ENCODE assay signal across 8 mouse cellular contexts in genomic region chr13:24638371-24639214, GRCm38 (mm10). TPM values are rescaled to one million over a fixed set of nuclear protein-coding genes. Genes with fewer than 3 reads are reported as not detected.
A peak's percentile ranks its signal among the peaks of the same experiment; 100 is the strongest.
DNase-seq lines count a peak whose midpoint lies in the region; ATAC-seq and TF ChIP-seq lines count a peak whose summit lies in the region.

No protein-coding gene starts in this region.

- H3K9ac ChIP-seq in forebrain, embryonic 16.5 days (replicated peaks; ENCODE audit: low read depth, low read length) = peak overlapping the region; percentile 74
- peak overlapping the region; percentile 66 for H3K9ac ChIP-seq in hindbrain, embryonic 15.5 days
- H3K9ac ChIP-seq in limb, embryonic 13.5 days = peak overlapping the region; percentile 72
- peak overlapping the region; percentile 52 for H3K9ac ChIP-seq in stomach, postnatal 0 days (ENCODE audit: low read length)

- no peak for TF ChIP-seq POLR2A in myocyte (IDR thresholded peaks at IDR 0.05; ENCODE audit: insufficient read length, low read depth)

- H3K36me3 ChIP-seq in forebrain, embryonic 16.5 days (ENCODE audit: control insufficient read depth, insufficient read depth) = no peaks in the 10 kb centered on the region
- H3K36me3 ChIP-seq in hindbrain, embryonic 15.5 days = no peaks in the 10 kb centered on the region
- H3K36me3 ChIP-seq in limb, embryonic 13.5 days = no peaks in the 10 kb centered on the region
- no peaks in the 10 kb centered on the region for H3K36me3 ChIP-seq in myocyte (ENCODE audit: control insufficient read depth, insufficient read depth)
- no peaks in the 10 kb centered on the region for H3K36me3 ChIP-seq in stomach, postnatal 0 days (ENCODE audit: control insufficient read depth, insufficient read depth, low read length)

- peak overlapping the region; percentile 86 for H3K27ac ChIP-seq in forebrain, embryonic 16.5 days (ENCODE audit: low read length)
- peak overlapping the region; percentile 92 for H3K27ac ChIP-seq in hindbrain, embryonic 15.5 days (replicated peaks)
- no peak overlapping the region for H3K27ac ChIP-seq in limb, embryonic 13.5 days
- no peak overlapping the region for H3K27ac ChIP-seq in stomach, postnatal 0 days (replicated peaks)

- no peaks in the 10 kb centered on the region for H3K9me3 ChIP-seq in forebrain, embryonic 16.5 days (ENCODE audit: control insufficient read depth, low read length)
- no peaks in the 10 kb centered on the region for H3K9me3 ChIP-seq in hindbrain, embryonic 15.5 days
- H3K9me3 ChIP-seq in limb, embryonic 13.5 days = no peaks in the 10 kb centered on the region
- H3K9me3 ChIP-seq in stomach, postnatal 0 days (ENCODE audit: control insufficient read depth, low read length) = no peaks in the 10 kb centered on the region

- intact Hi-C loops in heart, postnatal 25 days (cut with DNase I) = no loop called here

- peak; percentile 94 for DNase-seq in heart, adult 11 months
- no peak for DNase-seq in heart, postnatal 25 days (ENCODE audit: low spot score)
- DNase-seq in adrenal gland, adult 18-20 months (ENCODE audit: low spot score in 2 of 2) = peak; percentile 25 to 38
- DNase-seq in stomach, postnatal 0 days (ENCODE audit: low spot score) = peak; percentile 40

- H3K4me3 ChIP-seq in forebrain, embryonic 16.5 days (replicated peaks; ENCODE audit: low read length) = peak overlapping the region; percentile 69
- H3K4me3 ChIP-seq in hindbrain, embryonic 15.5 days = peak overlapping the region; percentile 72
- H3K4me3 ChIP-seq in limb, embryonic 13.5 days = peak overlapping the region; percentile 62
- H3K4me3 ChIP-seq in myocyte = no peak overlapping the region
- peak overlapping the region; percentile 59 for H3K4me3 ChIP-seq in stomach, postnatal 0 days (ENCODE audit: low read depth, low read length)

- TF ChIP-seq CTCF in stomach, postnatal 0 days (IDR thresholded peaks at IDR 0.05; ENCODE audit: low read depth) = no peak

- under 1% methylated on average over 46 of the region's 66 CpGs for WGBS in forebrain, embryonic 16.5 days
- under 1% methylated on average over 63 of the region's 66 CpGs for WGBS in hindbrain, embryonic 15.5 days
- under 1% methylated on average over 55 of the region's 66 CpGs for WGBS in limb, embryonic 13.5 days
- WGBS in stomach, postnatal 0 days = under 1% methylated on average over 42 of the region's 66 CpGs

- no peak overlapping the region for H3ac ChIP-seq in myocyte (ENCODE audit: control insufficient read depth, insufficient read length)

- ATAC-seq in forebrain, embryonic 16.5 days = peak; percentile 76
- ATAC-seq in hindbrain, embryonic 15.5 days (ENCODE audit: low FRiP score, low read depth) = peak; percentile 70
- ATAC-seq in limb, embryonic 13.5 days (ENCODE audit: low FRiP score, low read depth) = peak; percentile 51
- ATAC-seq in stomach, postnatal 0 days (ENCODE audit: low FRiP score, low TSS enrichment) = peak; percentile 47

- H3K27me3 ChIP-seq in forebrain, embryonic 16.5 days (replicated peaks; ENCODE audit: control insufficient read depth, insufficient read depth, low read length) = no peaks in the 10 kb centered on the region
- no peaks in the 10 kb centered on the region for H3K27me3 ChIP-seq in hindbrain, embryonic 15.5 days
- H3K27me3 ChIP-seq in limb, embryonic 13.5 days = peaks cover 48% of the 10 kb centered on the region
- no peaks in the 10 kb centered on the region for H3K27me3 ChIP-seq in myocyte (ENCODE audit: control insufficient read depth, insufficient read depth, insufficient read length)
- H3K27me3 ChIP-seq in stomach, postnatal 0 days (ENCODE audit: control insufficient read depth, insufficient read depth, low read length) = no peaks in the 10 kb centered on the region

- H3K4me2 ChIP-seq in forebrain, embryonic 16.5 days (ENCODE audit: low read length) = peak overlapping the region; percentile 84
- peak overlapping the region; percentile 76 for H3K4me2 ChIP-seq in hindbrain, embryonic 15.5 days
- H3K4me2 ChIP-seq in limb, embryonic 13.5 days (replicated peaks) = peak overlapping the region; percentile 100
- peak overlapping the region; percentile 57 for H3K4me2 ChIP-seq in myocyte (ENCODE audit: low read depth)
- peak overlapping the region; percentile 99 for H3K4me2 ChIP-seq in stomach, postnatal 0 days (replicated peaks; ENCODE audit: low read depth)

- H3K79me2 ChIP-seq in myocyte (ENCODE audit: control insufficient read depth, insufficient read depth) = no peaks in the 10 kb centered on the region

- H3K4me1 ChIP-seq in forebrain, embryonic 16.5 days (replicated peaks; ENCODE audit: control insufficient read depth, insufficient read depth, low read length) = peaks cover 17% of the 10 kb centered on the region
- peaks cover 38% of the 10 kb centered on the region for H3K4me1 ChIP-seq in hindbrain, embryonic 15.5 days (replicated peaks)
- H3K4me1 ChIP-seq in limb, embryonic 13.5 days = peaks cover 18% of the 10 kb centered on the region
- 0 out of 2 replicates have a peak, but pooled peaks cover 2% of the 10 kb centered on the region for H3K4me1 ChIP-seq in stomach, postnatal 0 days (replicated peaks; ENCODE audit: control insufficient read depth, insufficient read depth)

- TF ChIP-seq EP300 in stomach, postnatal 0 days (optimal IDR thresholded peaks at IDR 0.05) = no peak

TF ChIP-seq in myocyte, 11 proteins besides CTCF, POLR2A, EP300 and RAD21:
- TF ChIP-seq CEBPB (IDR thresholded peaks at IDR 0.05; ENCODE audit: insufficient read depth, poor library complexity, severe bottlenecking) (no peak), MYOD1 (IDR thresholded peaks at IDR 0.05; ENCODE audit: control insufficient read depth in 1 of 3, insufficient read length in 2 of 3, low read depth in 2 of 3) (peak in 2 of 3 experiments; percentile 1 to 60), MAX (IDR thresholded peaks at IDR 0.05; ENCODE audit: low read depth) (no peak), TCF3 (IDR thresholded peaks at IDR 0.05; ENCODE audit: insufficient read length, low read depth) (no peak), MYOG (IDR thresholded peaks at IDR 0.05; ENCODE audit: control insufficient read depth in 1 of 3, insufficient read depth in 1 of 3, insufficient read length in 2 of 3, low read depth in 2 of 3) (peak in 2 of 3 experiments; percentile 23 to 54)

RNA-seq across cellular contexts. Expression of gene Ripor2, which starts 56.6 kb away (rescaled TPM):
- 1 to 10 TPM; 5.3 to 7.2 TPM for total RNA-seq in heart, postnatal 25 days (2021)
- total RNA-seq in adrenal gland, adult 18-20 months (2021) = 1 to 10 TPM; 3.7 to 3.8 TPM
- 23.4 and 33.8 TPM in 2 replicates for polyA plus RNA-seq in forebrain, embryonic 16.5 days (2015; fragmentation: Nextera tagmentation; extraction: Ambion mirVana)
- 21.2 and 26.0 TPM in 2 replicates for polyA plus RNA-seq in hindbrain, embryonic 15.5 days (2015; fragmentation: Nextera tagmentation; extraction: Ambion mirVana)
- 4.1 and 4.2 TPM in 2 replicates for polyA plus RNA-seq in limb, embryonic 13.5 days (2015; fragmentation: Nextera tagmentation; extraction: Ambion mirVana)
- polyA plus RNA-seq in myocyte (2012; fragmentation: generic; extraction: Trizol) = 1.3 TPM
- polyA plus RNA-seq in stomach, postnatal 0 days (2015; fragmentation: Nextera tagmentation; extraction: Ambion mirVana) = 1.6 and 1.8 TPM in 2 replicates

Comparison
In these comparisons a context has a peak if more than half of its experiments do, and no peak if none do; other contexts are left out.
1. H3K27ac ChIP-seq: peak in forebrain, embryonic 16.5 days (single experiment) and hindbrain, embryonic 15.5 days (single experiment); none in limb, embryonic 13.5 days (single experiment) and stomach, postnatal 0 days (single experiment).
2. Peak in every context shown above with its lines, with median percentiles within 50 percentile points of each other: ATAC-seq, H3K4me2 ChIP-seq and H3K9ac ChIP-seq.